Mouse (Mus musculus) stomach, postnatal 0 days (tissue): Measurements from ENCODE around the gene Otop3. TPM values are rescaled to one million over a fixed set of nuclear protein-coding genes. Genes with fewer than 3 reads are reported as not detected.

Experiments used
- ATAC-seq: fragments of 200-750 bp; cut with Nextera tagmentation; 2 replicates; pipeline ENCODE4 v1.8.0; 2017; ENCODE audit not compliant: low FRiP score, low TSS enrichment
- DNase-seq: peaks from one replicate; pipeline ENCODE4 v3.0.0-alpha.2; 2016; ENCODE audit warnings: low spot score
- H3K27ac ChIP-seq: fragments of 300-500 bp; sonication (generic); replicated peaks from 2 replicates; pipeline ENCODE4 v1.5.1; 2014; ENCODE audit warnings: mild to moderate bottlenecking, control low read depth
- H3K27me3 ChIP-seq: fragments of 300-500 bp; sonication (generic); 2 replicates; pipeline ENCODE4 v1.6.1; 2014; ENCODE audit warnings: low read length; ENCODE audit not compliant: control insufficient read depth, insufficient read depth
- H3K36me3 ChIP-seq: fragments of 300-500 bp; sonication (generic); 2 replicates; pipeline ENCODE4 v1.6.1; 2014; ENCODE audit warnings: low read length, mixed read lengths; ENCODE audit not compliant: control insufficient read depth, insufficient read depth
- H3K4me1 ChIP-seq: fragments of 300-500 bp; sonication (generic); replicated peaks from 2 replicates; pipeline ENCODE4 v1.6.1; 2014; ENCODE audit warnings: antibody characterized with exemption; ENCODE audit not compliant: control insufficient read depth, insufficient read depth
- H3K4me2 ChIP-seq: fragments of 300-500 bp; sonication (generic); replicated peaks from 2 replicates; pipeline ENCODE4 v1.6.1; 2014; ENCODE audit warnings: low read depth, mild to moderate bottlenecking, control low read depth, moderate library complexity
- H3K4me3 ChIP-seq: fragments of 300-500 bp; sonication (generic); 2 replicates; pipeline ENCODE4 v1.5.1; 2014; ENCODE audit warnings: low read depth, low read length, control low read depth
- H3K9ac ChIP-seq: fragments of 300-500 bp; sonication (generic); 2 replicates; pipeline ENCODE4 v1.6.1; 2014; ENCODE audit warnings: mild to moderate bottlenecking, low read length, control low read depth, mixed read lengths
- H3K9me3 ChIP-seq: fragments of 300-500 bp; sonication (generic); 2 replicates; pipeline ENCODE4 v1.6.1; 2016; ENCODE audit warnings: low read length; ENCODE audit not compliant: control insufficient read depth
- CTCF ChIP-seq: IDR thresholded peaks from 2 replicates; pipeline ENCODE4 v1.5.1; 2016; ENCODE audit warnings: antibody characterized with exemption, low read depth, mild to moderate bottlenecking, moderate library complexity
- EP300 ChIP-seq: optimal IDR thresholded peaks from 2 replicates; pipeline ENCODE3; 2016; ENCODE audit warnings: antibody characterized with exemption
- WGBS: fragments of 180-500 bp; shearing (Covaris S2); extraction: QIAGEN DNeasy Blood & Tissue Kit; methylation state at CpG from one replicate; pipeline ENCODE4 v1.1.7; 2014; 5-methylcytosine and 5-hydroxymethylcytosine counted together
- polyA plus RNA-seq: library from polyadenylated mRNA; unstranded; fragments of >200 nt; fragmentation: Nextera tagmentation; extraction: Ambion mirVana; gene quantifications from 2 replicates; pipeline ENCODE4 v1.2.1, GENCODE M21; 2015

Otop3 gene
- polyA plus RNA-seq, 1 experiment from 2014 or later, result 20.5 TPM

DNA sequence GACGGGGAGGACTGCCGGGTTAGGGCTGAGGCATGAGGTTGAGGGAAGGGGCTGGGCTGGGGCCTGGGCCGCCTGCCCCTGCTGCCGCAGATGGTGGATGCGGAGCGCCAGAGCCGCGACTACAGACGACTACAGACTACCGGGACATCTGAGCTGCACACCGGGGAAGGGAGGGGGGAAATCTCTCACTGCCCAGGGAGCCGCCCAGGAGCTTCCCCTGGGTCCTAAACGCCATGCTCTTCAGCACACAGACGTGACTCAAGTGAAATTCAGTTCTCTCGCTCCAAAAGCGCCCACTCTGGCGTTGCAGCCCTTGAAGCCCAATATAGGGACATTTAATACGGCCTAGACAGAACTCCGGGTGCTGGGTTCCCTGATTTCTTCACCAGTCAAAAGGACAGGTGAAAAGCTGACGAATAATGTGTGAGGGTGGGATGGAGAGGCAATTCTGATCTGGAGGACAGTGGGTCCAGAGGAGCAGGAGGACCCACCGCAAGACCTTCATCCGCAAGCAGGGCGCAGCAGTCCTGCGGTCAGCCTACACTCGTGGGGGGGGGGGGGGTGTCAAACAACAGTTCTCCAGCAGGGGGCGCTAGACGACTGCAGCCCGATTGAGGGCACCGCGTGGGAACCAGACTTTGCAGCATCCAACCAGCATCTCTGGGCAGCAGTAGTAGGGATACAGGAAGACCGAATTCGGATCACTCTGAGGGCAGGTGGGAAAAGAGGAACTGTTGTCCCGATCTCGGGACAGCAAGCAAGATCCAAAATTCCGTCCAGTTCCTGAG lies 12.4 kb upstream of the Otop3 start, which contains the start of gene Ush1g:
Ush1g (minus strand) TSS at position 136 of the 788 bp plus-strand sequence.
- Histone ChIP-seq H3K4me2 (no peak within 1 kb of the TSS), H3K9ac (no peak within 1 kb of the TSS), H3K4me1 (no peaks in the 10 kb centered on the region), H3K9me3 (no peaks in the 10 kb centered on the region), H3K27me3 (peaks cover 25% of the 10 kb centered on the region; the same call in 1 of the 2 replicates), H3K27ac (no peak within 1 kb of the TSS), H3K4me3 (no peak within 1 kb of the TSS; the same call in 1 of the 2 replicates), H3K36me3 (no peaks in the 10 kb centered on the region)
- 3% methylated on average over 35 of the region's 35 CpGs for WGBS
- DNase-seq (peak; percentile 89), ATAC-seq (peak; percentile 51)
- no peak for TF ChIP-seq EP300
- TF ChIP-seq CTCF, result peak; percentile 98

DNA sequence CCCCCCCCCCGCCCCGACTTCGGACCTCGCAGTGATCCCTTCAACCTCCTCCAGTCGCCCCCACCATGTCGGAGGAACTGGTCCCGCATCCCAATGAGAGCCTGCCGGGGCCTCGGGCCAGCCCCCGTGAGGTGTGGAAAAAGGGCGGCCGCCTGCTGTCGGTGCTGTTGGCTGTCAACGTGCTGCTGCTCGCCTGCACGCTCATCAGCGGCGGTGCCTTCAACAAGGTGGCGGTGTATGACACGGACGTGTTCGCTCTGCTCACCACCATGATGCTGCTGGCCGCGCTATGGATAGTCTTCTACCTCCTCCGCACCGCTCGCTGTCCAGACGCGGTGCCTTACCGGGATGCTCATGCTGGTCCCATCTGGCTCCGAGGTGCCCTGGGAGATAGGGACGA lies 11.2 kb upstream of the Otop3 start:
- ATAC-seq, result no peak
- H3K9ac ChIP-seq, result no peak overlapping the region
- 20% methylated on average over 30 of the region's 32 CpGs for WGBS
- no peak overlapping the region for H3K4me2 ChIP-seq
- no peak overlapping the region for H3K27ac ChIP-seq
- no peaks in the 10 kb centered on the region for H3K4me1 ChIP-seq
- no peak overlapping the region for H3K4me3 ChIP-seq
- no peaks in the 10 kb centered on the region for H3K36me3 ChIP-seq
- no peak for DNase-seq
- no peaks in the 10 kb centered on the region for H3K9me3 ChIP-seq
- TF ChIP-seq CTCF, result no peak
- no peak for TF ChIP-seq EP300
- H3K27me3 ChIP-seq, result peaks cover 25% of the 10 kb centered on the region; the same call in 1 of the 2 replicates

DNA sequence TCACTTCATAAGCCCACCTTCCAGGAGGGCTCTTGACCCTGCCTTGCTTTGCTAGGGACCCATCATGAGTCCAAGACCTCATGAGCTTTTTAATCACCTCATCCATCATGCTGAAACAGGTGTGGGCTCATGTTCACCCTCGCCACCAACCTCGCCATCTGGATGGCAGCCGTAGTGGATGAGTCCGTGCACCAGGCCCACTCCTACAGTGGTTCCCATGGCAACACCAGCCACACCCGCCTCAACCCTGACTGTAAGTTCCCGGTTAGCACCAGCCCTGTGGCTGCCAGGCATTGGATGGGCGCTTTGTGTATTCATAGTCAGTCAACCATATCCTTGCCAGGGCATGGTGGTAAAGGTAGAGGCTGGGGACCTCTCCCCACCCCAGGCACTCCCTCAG lies 7.8 kb upstream of the Otop3 start:
- Histone ChIP-seq H3K9me3 (no peaks in the 10 kb centered on the region), H3K4me2 (no peak overlapping the region), H3K4me3 (no peak overlapping the region), H3K4me1 (no peaks in the 10 kb centered on the region), H3K36me3 (no peaks in the 10 kb centered on the region), H3K27me3 (peaks cover 6% of the 10 kb centered on the region; the same call in 1 of the 2 replicates), H3K9ac (no peak overlapping the region), H3K27ac (0 out of 2 replicates have a peak overlapping the region, but pooled peaks have one; percentile 56)
- WGBS, result 35% methylated on average over 7 of the region's 7 CpGs
- TF ChIP-seq CTCF, result no peak
- no peak for TF ChIP-seq EP300
- DNase-seq, result no peak
- peak; percentile 52 for ATAC-seq

DNA sequence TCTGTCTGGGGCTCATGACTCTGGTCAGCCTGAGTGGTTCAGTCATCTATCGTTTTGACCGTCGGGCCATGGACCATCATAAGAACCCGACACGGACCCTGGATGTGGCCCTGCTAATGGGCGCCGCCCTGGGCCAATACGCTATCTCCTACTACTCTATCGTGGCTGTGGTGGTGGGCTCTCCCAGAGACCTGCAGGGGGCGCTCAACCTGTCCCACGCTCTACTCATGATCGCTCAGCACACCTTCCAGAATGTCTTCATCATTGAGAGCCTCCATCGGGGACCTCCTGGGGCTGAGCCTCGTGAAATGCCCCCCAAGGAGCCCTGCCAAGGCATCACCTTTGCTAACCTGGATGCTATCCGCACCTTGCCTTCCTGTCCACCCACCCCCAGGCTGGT lies 5.2 kb upstream of the Otop3 start:
- Histone ChIP-seq H3K9me3 (no peaks in the 10 kb centered on the region), H3K27me3 (0 out of 2 replicates have a peak, but pooled peaks cover 3% of the 10 kb centered on the region), H3K4me2 (no peak overlapping the region), H3K27ac (no peak overlapping the region), H3K4me1 (no peaks in the 10 kb centered on the region), H3K9ac (no peak overlapping the region), H3K4me3 (no peak overlapping the region), H3K36me3 (no peaks in the 10 kb centered on the region)
- DNase-seq, result no peak
- ATAC-seq, result no peak
- WGBS, result 74% methylated on average over 15 of the region's 15 CpGs
- TF ChIP-seq EP300 (no peak), CTCF (peak; percentile 47)

DNA sequence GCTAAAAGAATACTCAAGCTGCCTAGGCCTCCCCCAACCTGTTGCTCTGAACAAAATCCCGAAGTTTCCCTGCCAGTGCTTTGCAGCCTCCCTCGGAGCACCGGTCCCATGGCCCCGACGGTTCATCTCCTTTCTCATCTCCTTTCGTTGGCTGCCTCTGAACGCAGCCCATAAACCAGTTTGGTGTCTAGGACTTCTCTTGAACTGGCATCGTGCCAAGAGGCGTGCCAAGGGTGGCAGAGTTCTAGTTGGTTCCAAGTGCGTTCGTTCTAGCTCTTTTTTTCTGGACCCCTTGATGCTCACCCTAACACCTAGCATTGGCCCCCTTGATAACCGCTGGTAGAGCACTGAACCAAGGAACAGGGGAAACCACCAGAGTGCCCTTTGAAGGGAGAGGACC lies 692 bp downstream of the Otop3 start:
- DNase-seq, result peak; percentile 71
- Histone ChIP-seq H3K36me3 (no peaks in the 10 kb centered on the region), H3K4me1 (0 out of 2 replicates have a peak, but pooled peaks cover 3% of the 10 kb centered on the region), H3K4me2 (peak overlapping the region; percentile 42), H3K27ac (peak overlapping the region; percentile 49; the same call in 1 of the 2 replicates), H3K4me3 (no peak overlapping the region), H3K9me3 (no peaks in the 10 kb centered on the region), H3K9ac (no peak overlapping the region), H3K27me3 (peaks cover 3% of the 10 kb centered on the region; the same call in 1 of the 2 replicates)
- TF ChIP-seq EP300 (no peak), CTCF (no peak)
- ATAC-seq, result no peak
- 32% methylated on average over 12 of the region's 12 CpGs for WGBS

DNA sequence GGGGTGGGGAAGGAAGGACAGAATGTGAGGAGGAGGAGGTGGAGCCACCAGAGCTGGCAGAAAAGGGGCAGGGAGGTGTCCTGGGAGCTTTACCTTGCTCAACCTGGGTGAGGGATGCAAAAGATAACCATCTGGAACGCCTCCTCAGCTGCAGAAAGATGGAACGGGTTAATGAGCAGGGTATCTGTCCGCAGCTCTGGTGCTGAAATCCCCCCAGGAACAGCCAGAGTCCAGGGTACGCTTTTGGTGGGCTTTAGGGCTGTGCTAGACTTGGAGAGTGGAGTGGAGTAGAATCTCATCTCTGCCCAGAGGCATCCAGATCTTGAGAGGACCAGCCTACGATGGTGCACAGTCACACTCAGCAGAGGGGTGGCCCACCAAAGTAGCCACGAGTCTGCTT lies 1.6 kb downstream of the Otop3 start:
- WGBS, result 18% methylated on average over 6 of the region's 6 CpGs
- H3K4me1 ChIP-seq, result 0 out of 2 replicates have a peak, but pooled peaks cover 3% of the 10 kb centered on the region
- H3K4me3 ChIP-seq, result no peak overlapping the region
- H3K9ac ChIP-seq, result no peak overlapping the region
- H3K27ac ChIP-seq, result no peak overlapping the region
- ATAC-seq, result no peak
- DNase-seq, result no peak
- no peaks in the 10 kb centered on the region for H3K9me3 ChIP-seq
- H3K36me3 ChIP-seq, result no peaks in the 10 kb centered on the region
- no peak overlapping the region for H3K4me2 ChIP-seq
- TF ChIP-seq EP300 (no peak), CTCF (no peak)
- peaks cover 3% of the 10 kb centered on the region; the same call in 1 of the 2 replicates for H3K27me3 ChIP-seq
